Mouse (Mus musculus) liver, adult 2 months (tissue): ENCODE measurements around the gene Zfp704.

Source experiments
- CTCF ChIP-seq: fragments of 200-500 bp; IDR thresholded peaks from 2 replicates; pipeline ENCODE4 v1.5.1; 2011; ENCODE audit warnings: low read depth, low read length, control low read depth
- POLR2A ChIP-seq: fragments of 200-500 bp; IDR thresholded peaks from 2 replicates; pipeline ENCODE4 v1.6.1; 2011; ENCODE audit warnings: low read length, control low read depth; ENCODE audit not compliant: insufficient read depth; ENCODE audit errors: extremely low read depth

GRCm38 (mm10) chr3:9440466-9440865 is 169.4 kb downstream of the Zfp704 start:
- TF ChIP-seq CTCF = no peak
- no peak for TF ChIP-seq POLR2A
